Mouse (Mus musculus) intestine, embryonic 14.5 days (tissue): Measurements from ENCODE around the gene Myh9. TPM values are rescaled to one million over a fixed set of nuclear protein-coding genes. Genes with fewer than 3 reads are reported as not detected.
"Not testable (repeated sequence)": the region's sequence is repeated elsewhere in the genome, so short reads cannot be mapped to it uniquely, and the experiment has no call there.

Experiments
- ATAC-seq: fragments of 200-750 bp; cut with Nextera tagmentation; replicated peaks from 2 replicates; pipeline ENCODE4 v1.8.0; 2017; ENCODE audit warnings: low read depth, moderate number of reproducible peaks, moderate TSS enrichment, moderate library complexity; ENCODE audit not compliant: low FRiP score, low TSS enrichment
- DNase-seq: peaks from one replicate; pipeline ENCODE4 v3.0.0-alpha.2; 2018; ENCODE audit warnings: low spot score
- H3K27ac ChIP-seq: fragments of 300-500 bp; sonication (generic); 2 replicates; pipeline ENCODE4 v1.5.1; 2014; ENCODE audit warnings: low read depth, mild to moderate bottlenecking, control low read depth
- H3K27me3 ChIP-seq: fragments of 300-500 bp; sonication (generic); replicated peaks from 2 replicates; pipeline ENCODE4 v1.6.1; 2014; ENCODE audit warnings: low read length, control low read depth; ENCODE audit not compliant: control insufficient read depth, insufficient read depth
- H3K36me3 ChIP-seq: fragments of 300-500 bp; sonication (generic); 2 replicates; pipeline ENCODE4 v1.6.1; 2014; ENCODE audit warnings: low read length, control low read depth; ENCODE audit not compliant: control insufficient read depth, insufficient read depth
- H3K4me1 ChIP-seq: fragments of 300-500 bp; sonication (generic); replicated peaks from 2 replicates; pipeline ENCODE4 v1.6.1; 2014; ENCODE audit warnings: low read length, control low read depth, mixed read lengths; ENCODE audit not compliant: control insufficient read depth, insufficient read depth
- H3K4me2 ChIP-seq: fragments of 300-500 bp; sonication (generic); 2 replicates; pipeline ENCODE4 v1.6.1; 2014; ENCODE audit warnings: low read length
- H3K4me3 ChIP-seq: fragments of 300-500 bp; sonication (generic); 2 replicates; pipeline ENCODE4 v1.5.1; 2014; ENCODE audit warnings: low read depth, low read length, control low read depth, mixed read lengths
- H3K9ac ChIP-seq: fragments of 300-500 bp; sonication (generic); 2 replicates; pipeline ENCODE4 v1.6.1; 2014; ENCODE audit warnings: mild to moderate bottlenecking, low read length
- H3K9me3 ChIP-seq: fragments of 300-500 bp; sonication (generic); 2 replicates; pipeline ENCODE4 v1.6.1; 2016; ENCODE audit warnings: low read length, control low read depth; ENCODE audit not compliant: control insufficient read depth
- WGBS: fragments of 180-500 bp; shearing (Covaris S2); extraction: QIAGEN DNeasy Blood & Tissue Kit; methylation state at CpG from one replicate; pipeline ENCODE4 v1.1.7; 2014; 5-methylcytosine and 5-hydroxymethylcytosine counted together
- polyA plus RNA-seq: library from polyadenylated mRNA; unstranded; fragments of >200 nt; fragmentation: Nextera tagmentation; extraction: Ambion mirVana; gene quantifications from 2 replicates; pipeline ENCODE4 v1.2.1, GENCODE M21; 2014

Myh9 gene
- polyA plus RNA-seq, 1 experiment from 2014 or later: 72.2 TPM

DNA sequence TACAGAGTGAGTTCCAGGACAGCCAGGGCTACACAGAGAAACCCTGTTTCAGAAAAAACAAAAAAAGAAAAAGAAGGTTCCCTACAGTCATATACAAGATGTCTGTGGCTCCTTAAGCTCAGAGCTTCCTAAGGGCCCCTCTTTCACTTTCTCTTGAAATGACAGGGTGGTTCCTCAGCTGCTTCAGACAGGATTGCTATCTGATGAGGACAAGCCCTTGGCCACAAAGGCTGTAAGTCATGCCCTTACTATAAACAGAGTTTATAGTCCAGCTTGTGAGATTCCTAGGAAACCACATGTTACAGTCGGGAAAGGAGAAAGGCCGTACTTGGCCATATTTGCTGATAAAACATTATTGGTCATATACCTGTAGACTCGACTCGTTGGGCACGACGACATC, 34.0 kb upstream of the Myh9 start:
- Histone ChIP-seq H3K27ac (no peak overlapping the region), H3K4me2 (no peak overlapping the region), H3K36me3 (no peaks in the 10 kb centered on the region), H3K4me1 (peaks cover 7% of the 10 kb centered on the region), H3K27me3 (no peaks in the 10 kb centered on the region), H3K9me3 (no peaks in the 10 kb centered on the region), H3K9ac (no peak overlapping the region), H3K4me3 (no peak overlapping the region)
- ATAC-seq (no peak), DNase-seq (no peak)
- WGBS: 86% methylated on average over 6 of the region's 6 CpGs

GRCm38 (mm10) chr15:77874807-77875206, 32.8 kb upstream of the Myh9 start:
- Histone ChIP-seq H3K4me3 (no peak overlapping the region), H3K9ac (no peak overlapping the region), H3K36me3 (no peaks in the 10 kb centered on the region), H3K9me3 (no peaks in the 10 kb centered on the region), H3K27me3 (no peaks in the 10 kb centered on the region), H3K27ac (no peak overlapping the region), H3K4me1 (peaks cover 7% of the 10 kb centered on the region), H3K4me2 (no peak overlapping the region)
- 89% methylated on average over 9 of the region's 9 CpGs for WGBS
- ATAC-seq (no peak), DNase-seq (no peak)

GRCm38 (mm10) chr15:77874310-77874709, 32.3 kb upstream of the Myh9 start:
- Histone ChIP-seq H3K4me1 (peaks cover 7% of the 10 kb centered on the region), H3K27me3 (no peaks in the 10 kb centered on the region), H3K4me2 (no peak overlapping the region), H3K36me3 (no peaks in the 10 kb centered on the region), H3K4me3 (no peak overlapping the region), H3K27ac (no peak overlapping the region), H3K9me3 (no peaks in the 10 kb centered on the region), H3K9ac (no peak overlapping the region)
- no peak for DNase-seq
- ATAC-seq: no peak
- WGBS: 30% methylated on average over 4 of the region's 4 CpGs

- 55% methylated on average over 2 of the region's 2 CpGs for WGBS
- H3K27ac ChIP-seq: no peak overlapping the region
Measured at GRCm38 (mm10) chr15:77873564-77873963, 31.6 kb upstream of the Myh9 start.

GRCm38 (mm10) chr15:77872996-77873395, 31.0 kb upstream of the Myh9 start:
- H3K9me3 ChIP-seq: no peaks in the 10 kb centered on the region
- no peaks in the 10 kb centered on the region for H3K36me3 ChIP-seq
- H3K4me1 ChIP-seq: peaks cover 7% of the 10 kb centered on the region
- ATAC-seq (peak; percentile 74), DNase-seq (no peak)
- no peak overlapping the region for H3K4me2 ChIP-seq
- H3K9ac ChIP-seq: no peak overlapping the region
- no peak overlapping the region for H3K27ac ChIP-seq
- WGBS: 71% methylated on average over 3 of the region's 3 CpGs
- no peak overlapping the region for H3K4me3 ChIP-seq
- no peaks in the 10 kb centered on the region for H3K27me3 ChIP-seq

More at GRCm38 (mm10) chr15:77873564-77873963, 31.6 kb upstream of the Myh9 start:
- no peaks in the 10 kb centered on the region for H3K27me3 ChIP-seq
- H3K4me2 ChIP-seq: no peak overlapping the region
- H3K4me1 ChIP-seq: peaks cover 7% of the 10 kb centered on the region
- H3K9ac ChIP-seq: no peak overlapping the region
- H3K4me3 ChIP-seq: no peak overlapping the region
- DNase-seq (no peak), ATAC-seq (0 out of 2 replicates have a peak, but pooled peaks have one; percentile 40)
- no peaks in the 10 kb centered on the region for H3K9me3 ChIP-seq
- H3K36me3 ChIP-seq: no peaks in the 10 kb centered on the region

GRCm38 (mm10) chr15:77868340-77868739, 26.4 kb upstream of the Myh9 start:
- Histone ChIP-seq H3K27me3 (no peaks in the 10 kb centered on the region), H3K4me3 (no peak overlapping the region), H3K36me3 (no peaks in the 10 kb centered on the region), H3K4me2 (no peak overlapping the region), H3K9ac (no peak overlapping the region), H3K9me3 (no peaks in the 10 kb centered on the region), H3K27ac (no peak overlapping the region), H3K4me1 (0 out of 2 replicates have a peak, but pooled peaks cover 5% of the 10 kb centered on the region)
- DNase-seq: no peak
- ATAC-seq: no peak
- 88% methylated on average over 5 of the region's 5 CpGs for WGBS

- DNase-seq, ATAC-seq, H3K4me3 ChIP-seq, H3K9ac ChIP-seq, H3K27me3 ChIP-seq, H3K9me3 ChIP-seq, H3K27ac ChIP-seq, H3K4me1 ChIP-seq, H3K36me3 ChIP-seq, H3K4me2 ChIP-seq: not testable (repeated sequence)
- WGBS: 95% methylated on average over 7 of the region's 10 CpGs
Measured at GRCm38 (mm10) chr15:77867231-77867968, 25.4 kb upstream of the Myh9 start.

GRCm38 (mm10) chr15:77866583-77867220, 24.7 kb upstream of the Myh9 start:
- H3K9me3 ChIP-seq: no peaks in the 10 kb centered on the region
- no peak for DNase-seq
- H3K4me2 ChIP-seq: no peak overlapping the region
- no peaks in the 10 kb centered on the region for H3K36me3 ChIP-seq
- no peak overlapping the region for H3K9ac ChIP-seq
- 0 out of 2 replicates have a peak, but pooled peaks cover 5% of the 10 kb centered on the region for H3K4me1 ChIP-seq
- no peak overlapping the region for H3K27ac ChIP-seq
- H3K4me3 ChIP-seq: no peak overlapping the region
- no peaks in the 10 kb centered on the region for H3K27me3 ChIP-seq
- ATAC-seq: no peak; the same call in 1 of the 2 replicates
- WGBS: 45% methylated on average over 11 of the region's 11 CpGs
